Mouse (Mus musculus) liver, embryonic 14.5 days (tissue): ENCODE data around the gene S100a1. TPM values are rescaled to one million over a fixed set of nuclear protein-coding genes. Genes with fewer than 3 reads are reported as not detected.
A peak's percentile ranks its signal among the peaks of the same experiment; 100 is the strongest.

Source experiments
- ATAC-seq: fragments of 200-750 bp; cut with Nextera tagmentation; 2 replicates; pipeline ENCODE4 v1.8.0; 2017; ENCODE audit warnings: moderate number of reproducible peaks, mild to moderate bottlenecking, moderate library complexity; ENCODE audit not compliant: insufficient read depth
- DNase-seq, 3 experiments: peaks; one replicate each; pipeline ENCODE4 v3.0.0-alpha.2; 2012 to 2013; ENCODE audit warnings: low read depth in 3 of 3, low spot score in 3 of 3
- H3K27ac ChIP-seq: fragments of 300-500 bp; sonication (generic); 2 replicates; pipeline ENCODE4 v1.5.1; 2014; ENCODE audit warnings: moderate library complexity, mild to moderate bottlenecking, control low read depth, inconsistent platforms
- H3K27me3 ChIP-seq: fragments of 300-500 bp; sonication (generic); 2 replicates; pipeline ENCODE4 v1.6.1; 2014; ENCODE audit warnings: mild to moderate bottlenecking, low read length, moderate library complexity; ENCODE audit not compliant: control insufficient read depth, insufficient read depth
- H3K36me3 ChIP-seq: fragments of 300-500 bp; sonication (generic); replicated peaks from 2 replicates; pipeline ENCODE4 v1.6.1; 2014; ENCODE audit warnings: low read depth; ENCODE audit not compliant: control insufficient read depth, insufficient read depth
- H3K4me1 ChIP-seq, 2 experiments: fragments of 200-500 bp in 1 of 2; fragments of 300-500 bp in 1 of 2; sonication (generic) in 1 of 2; replicated peaks; 2 replicates each; pipeline ENCODE4 v1.6.1; 2012 to 2014; ENCODE audit warnings: antibody characterized with exemption in 1 of 2, inconsistent platforms in 1 of 2, low read length in 1 of 2; ENCODE audit not compliant: control insufficient read depth in 2 of 2, insufficient read depth in 2 of 2
- H3K4me2 ChIP-seq: fragments of 300-500 bp; sonication (generic); 2 replicates; pipeline ENCODE4 v1.6.1; 2014; ENCODE audit warnings: low read depth, mild to moderate bottlenecking, control low read depth, moderate library complexity
- H3K4me3 ChIP-seq, 2 experiments: fragments of 200-500 bp in 1 of 2; fragments of 300-500 bp in 1 of 2; sonication (generic) in 1 of 2; 2 replicates each; pipeline ENCODE4 v1.5.1; 2012 to 2014; ENCODE audit warnings: low read depth in 2 of 2, low read length in 2 of 2, mild to moderate bottlenecking in 2 of 2, control low read depth in 1 of 2, inconsistent platforms in 1 of 2, moderate library complexity in 1 of 2; ENCODE audit not compliant: insufficient read depth in 1 of 2
- H3K9ac ChIP-seq: fragments of 300-500 bp; sonication (generic); replicated peaks from 2 replicates; pipeline ENCODE4 v1.6.1; 2014; ENCODE audit warnings: mild to moderate bottlenecking, control low read depth, moderate library complexity
- H3K9me3 ChIP-seq: fragments of 300-500 bp; sonication (generic); 2 replicates; pipeline ENCODE4 v1.6.1; 2016; ENCODE audit warnings: low read length, mixed read lengths; ENCODE audit not compliant: control insufficient read depth
- CTCF ChIP-seq: IDR thresholded peaks from 2 replicates; pipeline ENCODE4 v1.5.1; 2016; ENCODE audit warnings: antibody characterized with exemption, low read depth, control low read depth
- EP300 ChIP-seq: IDR thresholded peaks from 2 replicates; pipeline ENCODE4 v1.6.1; 2016; ENCODE audit warnings: antibody characterized with exemption, low read depth
- WGBS: fragments of 180-500 bp; shearing (Covaris S2); extraction: QIAGEN DNeasy Blood & Tissue Kit; methylation state at CpG from one replicate; pipeline ENCODE4 v1.1.7; 2014; ENCODE audit not compliant: insufficient replicate concordance; 5-methylcytosine and 5-hydroxymethylcytosine counted together
- polyA plus RNA-seq, 2 experiments: library from polyadenylated mRNA; depleted of rRNA in 1 of 2; stranded (reverse) in 1 of 2; unstranded in 1 of 2; fragments of >200 nt; fragmentation: Nextera tagmentation in 1 of 2; extraction: Ambion mirVana in 1 of 2; gene quantifications; 2 replicates each; pipeline versions ENCODE4 v1.2.1 to v1.2.3; 2012 to 2014

S100a1 gene
- polyA plus RNA-seq, 2 experiments = 14.9 to 20.8 TPM

DNA sequence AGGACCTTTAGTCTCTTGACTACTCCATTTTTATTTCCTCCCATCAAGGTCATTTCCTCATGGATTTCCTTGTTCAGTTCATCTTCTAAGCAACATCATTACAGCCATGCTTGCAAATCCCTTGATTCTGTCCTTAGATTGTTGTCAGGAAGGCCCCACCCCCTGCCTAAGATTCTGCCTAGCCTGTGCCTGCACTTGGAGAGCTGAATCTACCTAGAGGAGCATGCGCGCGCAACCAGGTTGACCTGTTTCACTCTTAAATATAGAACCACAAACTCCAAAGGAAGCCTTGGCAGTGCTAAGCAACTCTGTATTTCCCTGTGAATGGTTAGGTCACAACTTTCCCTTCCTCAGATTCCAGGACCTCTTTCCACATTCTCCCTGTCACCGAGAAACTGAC lies 3.5 kb upstream of the S100a1 start:
- no peak for ATAC-seq
- no peak overlapping the region for H3K27ac ChIP-seq

DNA sequence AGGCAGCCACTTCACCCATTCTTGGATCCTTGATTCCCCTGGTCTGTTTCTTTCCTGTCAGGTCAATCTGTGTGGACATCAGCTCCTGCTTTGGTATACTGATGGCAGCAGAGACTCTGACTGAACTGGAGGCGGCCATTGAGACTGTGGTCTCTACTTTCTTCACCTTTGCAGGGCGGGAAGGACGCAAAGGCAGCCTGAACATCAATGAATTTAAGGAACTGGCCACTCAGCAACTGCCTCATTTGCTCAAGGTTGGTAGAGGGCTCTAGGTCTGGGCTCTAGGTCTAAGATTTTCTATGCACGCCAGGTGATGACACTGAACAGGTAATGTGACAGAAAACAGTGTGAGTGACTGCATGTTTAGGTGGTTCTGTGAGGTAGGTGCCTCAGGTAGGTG lies 1.6 kb upstream of the S100a1 start:
- ATAC-seq = no peak
- no peak overlapping the region for H3K9ac ChIP-seq
- no peak overlapping the region for H3K4me2 ChIP-seq
- no peak overlapping the region for H3K4me3 ChIP-seq
- TF ChIP-seq EP300 = no peak
- TF ChIP-seq CTCF = no peak
- WGBS = 87% methylated on average over 4 of the region's 4 CpGs
- no peaks in the 10 kb centered on the region for H3K36me3 ChIP-seq
- H3K27ac ChIP-seq = no peak overlapping the region
- H3K9me3 ChIP-seq = no peaks in the 10 kb centered on the region
- peaks cover 5 to 19% of the 10 kb centered on the region in 2 experiments for H3K4me1 ChIP-seq
- no peaks in the 10 kb centered on the region; the same call in 1 of the 2 replicates for H3K27me3 ChIP-seq
- no peak for DNase-seq

More for the DNA sequence above, 3.5 kb upstream of the S100a1 start:
- WGBS = 89% methylated on average over 4 of the region's 4 CpGs
- Histone ChIP-seq H3K4me2 (no peak overlapping the region), H3K4me1 (peaks cover 5 to 19% of the 10 kb centered on the region in 2 experiments), H3K9me3 (no peaks in the 10 kb centered on the region), H3K36me3 (no peaks in the 10 kb centered on the region), H3K27me3 (no peaks in the 10 kb centered on the region; the same call in 1 of the 2 replicates), H3K9ac (no peak overlapping the region), H3K4me3 (no peak overlapping the region)
- DNase-seq = no peak
- TF ChIP-seq EP300 = no peak
- no peak for TF ChIP-seq CTCF

DNA sequence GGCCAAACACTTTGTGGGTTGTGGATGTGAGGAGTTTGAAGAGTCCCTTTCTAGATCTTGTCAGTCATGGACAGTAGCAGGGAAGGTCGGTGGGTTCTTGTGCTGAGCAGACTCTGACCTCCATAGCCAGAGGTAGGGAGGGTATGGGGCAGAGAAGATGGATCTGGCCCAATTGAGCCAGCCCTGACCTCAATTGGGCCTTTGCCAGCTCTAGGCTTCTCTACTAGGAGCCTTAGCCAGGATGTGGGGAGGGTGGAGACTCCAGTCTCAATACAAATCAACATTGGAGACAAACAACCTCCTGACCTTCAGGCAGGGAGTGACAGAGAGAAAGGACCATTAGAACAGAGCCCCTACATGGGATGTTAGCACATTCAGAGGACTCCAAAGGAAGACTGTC lies 1.1 kb upstream of the S100a1 start:
- H3K4me3 ChIP-seq = peak overlapping the region; percentile 54 to 66
- no peak overlapping the region for H3K27ac ChIP-seq
- TF ChIP-seq EP300 = no peak
- no peak for TF ChIP-seq CTCF
- DNase-seq (no peak), ATAC-seq (no peak)
- H3K9ac ChIP-seq = peak overlapping the region; percentile 68
- H3K4me2 ChIP-seq = peak overlapping the region; percentile 98
- H3K4me1 ChIP-seq = peaks cover 5 to 19% of the 10 kb centered on the region in 2 experiments
- H3K27me3 ChIP-seq = no peaks in the 10 kb centered on the region; the same call in 1 of the 2 replicates
- no peaks in the 10 kb centered on the region for H3K36me3 ChIP-seq
- 25% methylated on average over 1 of the region's 1 CpGs for WGBS
- no peaks in the 10 kb centered on the region for H3K9me3 ChIP-seq

DNA sequence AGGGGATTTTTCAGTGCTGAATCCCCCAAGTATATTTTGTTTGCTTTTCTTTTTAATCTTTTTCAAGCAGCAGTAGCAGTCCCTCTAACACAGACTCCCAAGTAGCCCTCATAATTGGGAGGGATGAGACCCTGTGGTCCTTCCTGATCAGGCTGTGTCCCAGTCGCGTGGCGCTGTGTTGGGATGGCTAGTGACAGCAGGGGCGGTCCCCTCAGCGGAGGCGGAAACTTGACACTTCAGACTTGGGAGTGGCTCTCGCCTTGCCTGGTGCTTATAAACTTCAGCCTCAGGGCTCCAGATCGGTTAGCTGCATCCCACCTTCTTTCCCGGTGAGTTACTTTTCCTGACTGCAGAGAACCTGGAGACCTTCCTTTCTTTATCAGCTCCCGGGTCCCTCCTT lies 499 bp upstream of the S100a1 start:
- 0% methylated on average over 10 of the region's 10 CpGs for WGBS
- H3K9ac ChIP-seq = peak overlapping the region; percentile 68
- ATAC-seq (peak; percentile 77), DNase-seq (peak; percentile 45 to 50 (median 47))
- TF ChIP-seq CTCF (no peak), EP300 (no peak)
- H3K27ac ChIP-seq = no peak overlapping the region
- H3K27me3 ChIP-seq = no peaks in the 10 kb centered on the region; the same call in 1 of the 2 replicates
- H3K36me3 ChIP-seq = no peaks in the 10 kb centered on the region
- no peaks in the 10 kb centered on the region for H3K9me3 ChIP-seq
- H3K4me2 ChIP-seq = peak overlapping the region; percentile 98
- H3K4me1 ChIP-seq = peaks cover 5 to 19% of the 10 kb centered on the region in 2 experiments
- peak overlapping the region; percentile 54 to 66 for H3K4me3 ChIP-seq

DNA sequence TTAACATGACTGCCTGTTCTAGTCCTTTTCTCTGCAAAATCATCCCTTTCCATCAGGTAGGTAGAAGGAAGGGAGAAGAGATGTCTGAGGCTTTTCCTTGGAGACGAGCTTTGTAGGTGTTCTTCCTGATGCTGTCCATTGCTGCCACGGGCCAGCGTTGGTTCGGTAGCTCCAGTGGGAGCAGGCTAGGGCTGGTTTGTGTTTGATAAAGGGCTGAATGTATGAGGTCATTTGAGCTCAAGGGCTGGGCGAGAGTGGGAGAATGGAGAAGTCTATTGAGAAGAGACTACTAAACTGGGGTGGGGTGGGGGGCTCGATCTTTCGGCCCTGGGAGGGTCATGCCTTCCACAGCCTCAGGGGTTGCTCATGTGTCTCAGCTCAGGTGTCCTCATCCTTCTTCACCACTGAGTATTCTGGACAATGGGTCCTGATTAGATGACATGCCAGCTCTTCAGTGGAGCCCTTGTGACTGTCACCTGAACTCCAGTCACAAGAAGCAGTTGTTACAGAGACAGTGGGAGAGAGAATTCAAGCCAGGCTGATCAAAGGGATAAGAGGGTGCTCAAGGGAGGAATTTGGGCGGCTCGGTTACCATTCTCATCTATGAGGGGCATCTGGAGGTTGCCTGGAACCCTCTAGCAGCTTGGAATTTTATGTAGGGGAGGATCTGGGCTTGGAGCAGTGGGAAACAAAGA lies 1.1 kb downstream of the S100a1 start:
- Histone ChIP-seq H3K27me3 (no peaks in the 10 kb centered on the region; the same call in 1 of the 2 replicates), H3K9me3 (no peaks in the 10 kb centered on the region), H3K4me3 (no peak overlapping the region), H3K36me3 (no peaks in the 10 kb centered on the region), H3K9ac (no peak overlapping the region), H3K4me1 (peaks cover 8 to 20% of the 10 kb centered on the region in 2 experiments), H3K27ac (no peak overlapping the region), H3K4me2 (peak overlapping the region; percentile 98)
- TF ChIP-seq EP300 = no peak
- TF ChIP-seq CTCF = no peak
- 65% methylated on average over 9 of the region's 9 CpGs for WGBS
- no peak for ATAC-seq
- no peak for DNase-seq
